Mouse (Mus musculus): ENCODE measurements around the gene Ttc4.

DNA sequence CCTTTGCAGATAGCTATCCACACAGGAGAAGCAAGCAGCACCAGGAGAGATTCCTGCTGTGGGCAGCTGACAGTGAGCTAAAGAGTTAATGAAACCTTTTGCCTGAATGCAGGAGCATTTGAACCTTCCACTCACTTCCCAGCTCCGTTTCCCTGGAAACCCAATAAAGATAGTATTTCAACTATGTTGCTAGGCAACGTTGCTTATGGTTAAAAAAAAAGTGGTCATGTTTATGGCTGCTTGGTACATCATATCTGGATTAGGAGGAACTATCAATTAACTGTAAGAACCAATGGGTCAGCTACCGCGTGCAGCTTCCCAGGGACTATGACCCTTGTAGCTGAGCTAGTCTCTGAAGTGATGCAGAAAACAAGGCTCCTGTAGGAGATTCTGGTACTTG, 22.1 kb upstream of the Ttc4 start:
- TF ChIP-seq USF1 (IDR thresholded peaks at IDR 0.05; ENCODE audit: low read depth) (no peak), POLR2A (IDR thresholded peaks at IDR 0.05; ENCODE audit: insufficient read length, low read depth) (no peak), MYOD1 (IDR thresholded peaks at IDR 0.05; ENCODE audit: control insufficient read depth in 1 of 3, insufficient read length in 2 of 3, low read depth in 2 of 3) (no peak), CEBPB (IDR thresholded peaks at IDR 0.05; ENCODE audit: insufficient read depth, poor library complexity, severe bottlenecking) (no peak), MAX (IDR thresholded peaks at IDR 0.05; ENCODE audit: low read depth) (no peak), TCF3 (IDR thresholded peaks at IDR 0.05; ENCODE audit: insufficient read length, low read depth) (no peak), SRF (IDR thresholded peaks at IDR 0.05; ENCODE audit: control insufficient read depth, insufficient read length, low read depth) (no peak), MYOG (IDR thresholded peaks at IDR 0.05; ENCODE audit: control insufficient read depth in 1 of 3, insufficient read depth in 1 of 3, insufficient read length in 2 of 3, low read depth in 2 of 3) (no peak), REST (IDR thresholded peaks at IDR 0.05; ENCODE audit: insufficient read depth, insufficient read length) (no peak), POLR2AphosphoS2 (IDR thresholded peaks at IDR 0.05; ENCODE audit: insufficient read length, low read depth) (no peak), TCF12 (IDR thresholded peaks at IDR 0.05; ENCODE audit: insufficient read depth, poor library complexity, severe bottlenecking) (no peak)
